ENCODE assay signal across 26 mouse cellular contexts in genomic region chrX:101811750-101812149, GRCm38 (mm10). TPM values are rescaled to one million over a fixed set of nuclear protein-coding genes. Genes with fewer than 3 reads are reported as not detected.
A peak's percentile ranks its signal among the peaks of the same experiment; 100 is the strongest.
DNase-seq lines count a peak whose midpoint lies in the region; ATAC-seq and TF ChIP-seq lines count a peak whose summit lies in the region.
"Had no signal": no experiment of that assay in that cellular context is flagged by ENCODE, and none has a peak within 500 bp of the region (broad histone marks: within the 10 kb centered on the region; RNA-seq: fewer than 3 reads in every experiment).

No protein-coding gene starts in this region.

- 56% methylated on average over 3 of the region's 3 CpGs for WGBS in lung, postnatal 0 days

- H3K9me3 ChIP-seq in lung, postnatal 0 days (ENCODE audit: low read length): no peaks in the 10 kb centered on the region
- H3K9me3 ChIP-seq: embryonic facial prominence, embryonic 15.5 days; forebrain, embryonic 10.5 days; G1E; heart, embryonic 15.5 days; hindbrain, embryonic 15.5 days had no signal

- no peaks in the 10 kb centered on the region for H3K4me1 ChIP-seq in lung, postnatal 0 days (ENCODE audit: insufficient read depth, low read depth, low read length)
- H3K4me1 ChIP-seq: embryonic facial prominence, embryonic 15.5 days; forebrain, embryonic 10.5 days; heart, embryonic 15.5 days; hindbrain, embryonic 15.5 days had no signal

- TF ChIP-seq CTCF in lung, postnatal 0 days (IDR thresholded peaks at IDR 0.05): no peak
- no peak for TF ChIP-seq CTCF in left cerebral cortex, adult 2 months (IDR thresholded peaks at IDR 0.05)

- peak; percentile 7 for DNase-seq in lung, postnatal 0 days (ENCODE audit: low spot score)
- DNase-seq in lung, postnatal 14 days: no peak
- DNase-seq in Muller cell, postnatal 12 days (ENCODE audit: inconsistent ontology term): peak; percentile 5
- peak; percentile 19 for DNase-seq in induced T-regulatory cell, adult 2 months (ENCODE audit: low read depth)
- DNase-seq in naive thymus-derived CD4-positive, alpha-beta T cell, adult 2 months (ENCODE audit: low read depth): peak; percentile 2
- no peak for DNase-seq in left cerebral cortex, adult 2 months (ENCODE audit: extremely low spot score in 1 of 2, low spot score in 2 of 2)
- DNase-seq in gastrocnemius, postnatal 4 days (ENCODE audit: low spot score in 2 of 2): no peak
- DNase-seq: adrenal gland, postnatal 25 days; cerebellum, adult 2 months; cerebellum, postnatal 10 days; embryo, embryonic 11 days; gastrocnemius, postnatal 10 days; heart, adult 2 months had no signal

- no peaks in the 10 kb centered on the region for H3K27me3 ChIP-seq in lung, postnatal 0 days (replicated peaks; ENCODE audit: insufficient read depth, low read length)
- H3K27me3 ChIP-seq: heart, embryonic 15.5 days had no signal

- TF ChIP-seq EP300 in lung, postnatal 0 days (IDR thresholded peaks at IDR 0.05): no peak

- no peak overlapping the region for H3K27ac ChIP-seq in lung, postnatal 0 days (ENCODE audit: low read length)
- H3K27ac ChIP-seq in left cerebral cortex, adult 2 months: no peak overlapping the region
- H3K27ac ChIP-seq: embryonic facial prominence, embryonic 15.5 days; forebrain, embryonic 10.5 days; heart, adult 2 months; heart, embryonic 15.5 days; hindbrain, embryonic 15.5 days had no signal

- H3K36me3 ChIP-seq in lung, postnatal 0 days (ENCODE audit: insufficient read depth, low read length): no peaks in the 10 kb centered on the region
- H3K36me3 ChIP-seq: embryonic facial prominence, embryonic 15.5 days; forebrain, embryonic 10.5 days; G1E; heart, embryonic 15.5 days; hindbrain, embryonic 15.5 days had no signal

- ATAC-seq in lung, postnatal 0 days: no peak
- ATAC-seq: forebrain, embryonic 14.5 days had no signal

- intact Hi-C loops in left cerebral cortex, adult 2 months (cut with DNase I): no loop called here

- no peak overlapping the region for H3K4me2 ChIP-seq in lung, postnatal 0 days (replicated peaks; ENCODE audit: low read depth, low read length)
- H3K4me2 ChIP-seq: embryonic facial prominence, embryonic 15.5 days; heart, embryonic 11.5 days; heart, embryonic 15.5 days; hindbrain, embryonic 15.5 days had no signal

- no peak overlapping the region for H3K4me3 ChIP-seq in lung, postnatal 0 days (ENCODE audit: low read depth, low read length)
- no peak overlapping the region for H3K4me3 ChIP-seq in left cerebral cortex, adult 2 months
- H3K4me3 ChIP-seq: embryonic facial prominence, embryonic 15.5 days; erythroblast, embryonic 14.5 days; forebrain, embryonic 10.5 days; heart, adult 2 months; heart, embryonic 15.5 days; hindbrain, embryonic 15.5 days had no signal

- H3K9ac ChIP-seq in lung, postnatal 0 days (replicated peaks; ENCODE audit: low read depth): no peak overlapping the region
- H3K9ac ChIP-seq: embryonic facial prominence, embryonic 15.5 days; heart, embryonic 15.5 days; hindbrain, embryonic 15.5 days had no signal

RNA-seq across cellular contexts. Expression of gene 8030474K03Rik, which starts 17.3 kb away (rescaled TPM):
- polyA plus RNA-seq in lung, postnatal 0 days (2015; fragmentation: Nextera tagmentation; extraction: Ambion mirVana): 0.12 TPM in 1 of 2 replicates, not detected in the other
- total RNA-seq in left cerebral cortex, adult 2 months (2021): not detected
- not detected for total RNA-seq in gastrocnemius, postnatal 4 days (2021)
- total RNA-seq: adrenal gland, adult 18-20 months; adrenal gland, postnatal 25 days; G1E; gastrocnemius, postnatal 10 days; heart, postnatal 25 days had no signal
- polyA plus RNA-seq: erythroblast, embryonic 14.5 days; forebrain, embryonic 14.5 days; G1E; heart, adult 2 months; heart, embryonic 11.5 days; hindbrain, embryonic 11.5 days; hindbrain, embryonic 15.5 days; intestine, embryonic 14.5 days had no signal

RNA-seq across cellular contexts. Expression of gene Gm4779, which starts 17.5 kb away (rescaled TPM):
- polyA plus RNA-seq in lung, postnatal 0 days (2015; fragmentation: Nextera tagmentation; extraction: Ambion mirVana): not detected in 2 replicates
- under 1 TPM in 1 of 2 experiments, not detected in 1; 0.30 TPM for total RNA-seq in left cerebral cortex, adult 2 months (2021)
- total RNA-seq in gastrocnemius, postnatal 4 days (2021): not detected
- total RNA-seq: adrenal gland, adult 18-20 months; adrenal gland, postnatal 25 days; G1E; gastrocnemius, postnatal 10 days; heart, postnatal 25 days had no signal
- polyA plus RNA-seq: embryonic facial prominence, embryonic 11.5 days; erythroblast, embryonic 14.5 days; forebrain, embryonic 10.5 days; forebrain, embryonic 14.5 days; G1E; heart, adult 2 months; hindbrain, embryonic 11.5 days; hindbrain, embryonic 15.5 days; intestine, embryonic 14.5 days had no signal

RNA-seq across cellular contexts. Expression of gene Nhsl2, which starts 37.4 kb away (rescaled TPM):
- polyA plus RNA-seq in lung, postnatal 0 days (2015; fragmentation: Nextera tagmentation; extraction: Ambion mirVana): 3.4 and 3.6 TPM in 2 replicates
- total RNA-seq in left cerebral cortex, adult 2 months (2021): 10 to 100 TPM; 37.0 to 38.0 TPM
- 10 to 100 TPM; 12.5 to 13.0 TPM for total RNA-seq in gastrocnemius, postnatal 4 days (2021)
- polyA plus RNA-seq: erythroblast, embryonic 14.5 days had no signal

Comparison
In these comparisons a context has a peak if more than half of its experiments do, and no peak if none do; other contexts are left out.
1. DNase-seq: peak in lung, postnatal 0 days (single experiment), Muller cell, postnatal 12 days (single experiment), induced T-regulatory cell, adult 2 months (single experiment) and naive thymus-derived CD4-positive, alpha-beta T cell, adult 2 months (single experiment); none in lung, postnatal 14 days (single experiment), left cerebral cortex, adult 2 months (0 of 2) and gastrocnemius, postnatal 4 days (0 of 2).